Mouse (Mus musculus) left cerebral cortex, postnatal 25 days (tissue): ENCODE measurements at regions not wholly inside any gene's neighbourhood (a gene's known extent, or its start where the extent isn't known, plus 50 kb on each side); places are given as distances from the start of the nearest gene placed in this dataset.
"Not testable (repeated sequence)": the region's sequence is repeated elsewhere in the genome, so short reads cannot be mapped to it uniquely, and the experiment has no call there.

Experiments
- DNase-seq, 2 experiments: peaks; one replicate each; pipeline ENCODE4 v3.0.0; 2022; ENCODE audit warnings: low spot score in 2 of 2, mixed read lengths in 1 of 2
- intact Hi-C: fragments of 180-260 bp; cut with DNase I; formaldehyde crosslinking; loops from one replicate; pipeline ENCODE4 v1.15.1; 2025

DNA sequence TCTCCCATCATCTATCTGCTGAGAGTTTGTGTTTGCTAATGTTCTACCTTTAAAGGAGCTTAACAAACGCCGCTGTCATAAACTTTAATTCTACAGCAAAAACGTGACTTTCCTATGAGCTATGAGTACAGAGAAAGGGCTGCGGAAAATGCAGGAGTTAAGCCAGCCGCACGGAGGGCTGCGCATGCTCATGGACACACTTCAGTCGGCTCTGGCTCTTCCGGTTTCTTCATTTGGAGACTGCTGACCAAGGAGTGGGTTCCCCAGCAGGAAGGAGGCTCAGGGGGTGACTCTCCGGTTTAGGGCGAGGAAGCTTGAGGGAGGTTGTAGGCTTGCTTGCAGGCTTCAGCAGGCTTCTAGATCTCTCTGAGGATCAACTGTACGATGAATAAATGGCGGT, 59.3 kb downstream of the Sox2 start:
- no peak for DNase-seq
- intact Hi-C loops: no loop called here

DNA sequence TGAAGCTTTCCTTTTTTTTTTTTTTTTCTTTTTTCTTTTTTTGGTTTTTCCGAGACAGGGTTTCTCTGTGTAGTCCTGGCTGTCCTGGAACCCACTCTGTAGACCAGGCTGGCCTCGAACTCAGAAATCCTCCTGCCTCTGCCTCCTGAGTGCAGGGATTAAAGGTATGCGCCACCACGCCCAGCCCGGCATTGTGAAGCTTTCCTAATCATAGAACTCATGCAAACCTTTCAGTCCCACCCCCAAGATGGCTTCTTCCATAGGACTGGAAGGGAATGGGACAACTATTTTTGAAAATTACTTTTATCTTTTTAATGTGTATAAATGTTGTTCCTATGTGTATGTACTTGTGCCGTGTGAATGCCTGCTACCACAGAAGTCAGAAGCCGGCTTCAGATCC, 61.9 kb downstream of the Sox2 start:
- intact Hi-C loops, DNase-seq: not testable (repeated sequence)

DNA sequence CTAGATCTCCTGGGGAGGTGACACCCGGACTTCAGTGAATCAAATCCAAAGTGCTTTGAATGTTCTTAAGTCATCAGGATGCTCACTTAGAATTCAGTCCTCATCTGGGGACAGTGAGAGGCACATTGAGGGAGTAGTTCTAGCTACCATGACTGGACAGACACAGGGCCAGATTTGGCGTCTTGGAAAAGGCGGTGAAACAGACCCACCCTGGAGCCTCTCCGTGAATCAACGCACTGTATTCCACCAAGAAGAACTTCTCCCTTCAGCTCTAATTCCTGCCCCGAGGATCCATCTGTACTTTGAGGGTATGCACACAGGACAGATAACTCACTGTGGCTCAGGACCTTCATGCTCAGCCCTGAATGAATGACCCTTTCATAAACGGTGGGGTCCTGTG, 72.3 kb downstream of the Sox2 start:
- intact Hi-C loops: no loop called here

DNA sequence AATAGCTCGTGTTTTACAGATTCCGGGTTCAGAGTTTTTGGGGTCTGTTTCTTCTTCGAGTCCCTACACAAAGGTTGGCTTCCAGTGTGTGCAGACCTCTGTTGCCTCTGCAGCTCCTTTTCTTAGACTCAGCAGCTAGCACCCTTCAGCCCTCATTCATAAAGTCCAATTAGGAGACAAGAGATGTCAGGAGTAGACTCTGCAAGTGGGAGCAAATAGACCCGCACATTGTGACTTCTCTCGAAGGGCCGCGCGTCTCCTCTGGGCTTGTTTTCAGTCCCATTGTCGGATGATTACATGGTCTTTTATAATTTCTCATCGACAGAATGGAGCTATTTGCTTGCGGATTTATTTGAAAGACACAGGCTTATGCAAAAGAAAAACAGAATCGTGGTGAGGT, 76.8 kb downstream of the Sox2 start:
- intact Hi-C loops: no loop called here
- DNase-seq: no peak

More for the DNA sequence above, 72.3 kb downstream of the Sox2 start:
- DNase-seq: peak; percentile 6 to 30

DNA sequence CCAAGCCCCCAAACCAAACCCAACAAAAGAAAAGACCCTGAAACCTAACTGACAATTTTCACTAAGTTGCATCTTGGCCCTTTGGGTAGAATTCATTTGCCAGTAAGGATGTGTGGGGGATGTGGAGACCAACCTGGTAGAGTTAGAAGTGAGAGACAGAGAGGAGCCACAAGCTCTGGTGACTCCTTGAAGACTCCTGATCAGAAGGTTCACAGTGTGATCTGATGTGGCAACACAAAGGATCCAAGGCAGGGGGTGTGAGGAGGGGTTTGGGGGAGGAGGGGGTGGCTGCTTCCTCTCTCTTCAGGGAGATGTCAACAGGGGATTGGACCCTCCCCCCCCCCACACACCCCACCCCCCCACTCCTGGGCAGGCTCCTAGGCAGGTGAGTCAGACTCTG, 78.1 kb downstream of the Sox2 start:
- DNase-seq: no peak
- intact Hi-C loops: no loop called here

DNA sequence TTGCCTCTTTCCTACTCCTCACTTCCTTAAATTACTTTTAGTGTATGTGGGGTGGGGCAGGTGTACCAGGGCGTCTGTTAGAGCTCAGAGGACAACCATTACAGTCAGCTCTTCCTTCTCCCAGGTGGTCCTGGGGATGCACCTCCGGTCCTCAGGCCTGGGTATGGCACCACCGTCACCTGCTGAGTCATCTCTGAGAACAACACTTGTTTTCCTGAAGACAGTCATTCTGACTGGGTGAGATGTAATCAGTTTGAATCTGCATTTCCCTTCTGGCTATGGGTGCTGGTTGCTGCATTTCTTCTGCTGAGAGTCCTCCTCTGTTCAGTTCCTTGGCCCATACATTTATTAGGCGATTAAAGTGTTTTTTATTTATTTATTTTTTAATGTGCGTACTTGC, 84.8 kb downstream of the Sox2 start:
- no peak for DNase-seq
- intact Hi-C loops: no loop called here

DNA sequence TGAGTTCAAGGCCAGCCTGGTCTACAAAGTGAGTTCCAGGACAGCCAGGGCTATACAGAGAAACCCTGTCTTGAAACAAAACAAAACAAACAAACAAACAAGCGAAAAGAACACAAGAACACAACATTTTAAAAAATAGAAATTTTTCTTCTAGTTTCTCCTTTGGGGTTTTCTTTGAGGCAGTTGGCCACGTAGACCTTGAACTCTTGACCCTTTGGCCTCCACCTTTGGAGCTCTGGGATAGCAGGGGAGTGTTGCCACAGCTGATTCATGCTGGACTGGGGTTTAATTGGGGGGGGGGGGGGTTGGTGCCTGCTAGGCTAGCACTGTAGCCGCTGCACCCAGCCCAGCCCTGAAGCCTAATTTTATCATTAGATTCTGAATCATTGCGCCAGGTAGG, 87.8 kb downstream of the Sox2 start:
- intact Hi-C loops: no loop called here
- no peak for DNase-seq

DNA sequence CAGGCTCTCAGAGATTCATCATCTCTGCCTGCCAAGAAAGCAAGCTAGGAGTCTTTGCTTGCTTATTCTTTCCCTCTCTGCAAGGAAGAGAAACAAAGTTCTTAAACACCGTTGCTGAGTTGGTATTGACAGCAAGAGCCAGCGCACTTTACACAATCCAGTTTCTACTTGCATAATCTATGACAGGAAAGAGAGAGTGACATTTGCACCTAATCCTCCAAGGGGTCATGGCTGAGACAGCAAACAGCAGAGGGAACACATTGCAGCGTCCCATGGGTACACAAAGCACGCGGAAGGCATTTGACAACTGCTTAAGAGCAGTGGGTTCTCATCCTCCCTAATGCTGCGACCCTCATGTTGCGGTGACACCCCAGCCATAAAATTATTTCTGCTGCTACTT, 88.7 kb downstream of the Sox2 start:
- intact Hi-C loops: no loop called here
- no peak for DNase-seq

DNA sequence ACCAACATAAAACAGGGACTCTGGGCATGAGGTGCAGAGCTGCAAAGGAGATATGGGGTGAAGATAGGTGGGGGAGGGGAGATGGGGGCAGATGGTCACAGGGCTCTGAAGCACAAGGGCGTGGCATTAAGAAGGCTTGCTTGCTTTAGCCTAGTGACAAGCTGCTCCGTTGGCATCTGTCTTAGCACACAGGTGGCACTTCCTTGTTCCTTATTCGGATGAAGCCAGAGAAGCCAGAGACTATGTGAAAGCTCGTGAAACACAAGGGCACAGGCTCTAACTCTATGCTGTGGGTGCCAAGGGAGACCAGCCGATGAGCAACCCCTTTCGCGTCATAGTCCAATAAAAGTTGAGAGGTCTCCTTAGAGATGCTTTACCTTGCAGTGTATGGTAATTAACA, 89.5 kb downstream of the Sox2 start:
- intact Hi-C loops: no loop called here
- no peak for DNase-seq

DNA sequence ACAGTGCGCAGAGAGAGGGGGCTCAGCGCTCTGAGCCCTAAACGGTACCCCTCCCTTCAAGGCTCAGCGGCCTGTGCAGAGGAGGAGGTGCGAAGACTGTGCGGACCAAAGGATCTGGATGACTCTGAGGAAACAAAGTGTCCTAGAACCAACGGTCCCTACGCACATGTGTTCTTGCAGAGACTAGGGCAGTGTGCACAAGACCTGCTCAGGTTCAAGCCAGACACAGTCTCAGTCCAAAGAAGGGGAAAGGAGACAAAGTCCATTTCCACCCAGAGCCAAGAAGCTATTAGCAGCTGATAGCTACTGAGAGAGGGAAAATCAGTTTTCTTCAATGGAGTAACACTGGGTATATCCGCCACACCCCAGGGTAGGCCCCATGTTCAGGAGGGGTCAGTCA, 89.9 kb downstream of the Sox2 start:
- intact Hi-C loops: no loop called here
- DNase-seq: no peak

DNA sequence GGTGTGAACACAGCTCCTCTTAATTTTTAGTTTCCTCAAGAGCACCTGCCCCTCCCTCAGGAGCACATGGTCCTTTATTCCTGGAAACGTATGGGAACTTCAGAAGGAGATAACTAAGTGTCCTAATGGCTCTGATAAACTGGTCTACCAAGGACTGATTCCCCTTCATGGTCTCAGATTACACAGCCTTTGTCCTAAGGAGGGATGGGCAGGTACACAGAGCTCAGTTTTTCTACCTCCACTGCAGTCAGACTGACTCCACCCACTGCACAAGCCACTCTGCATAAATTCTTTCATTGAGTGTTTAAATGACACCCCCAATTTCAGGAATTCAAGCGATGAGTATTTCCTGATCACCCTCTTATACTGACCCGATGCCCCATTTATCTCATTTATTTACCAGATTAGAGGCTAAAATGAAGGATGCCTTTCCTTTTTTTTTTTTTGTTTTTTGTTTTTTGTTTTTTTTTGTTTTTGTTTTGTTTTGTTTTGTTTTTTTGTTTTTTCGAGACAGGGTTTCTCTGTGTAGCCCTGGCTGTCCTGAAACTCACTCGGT, 95.1 kb downstream of the Sox2 start:
- DNase-seq: no peak
- intact Hi-C loops: no loop called here

DNA sequence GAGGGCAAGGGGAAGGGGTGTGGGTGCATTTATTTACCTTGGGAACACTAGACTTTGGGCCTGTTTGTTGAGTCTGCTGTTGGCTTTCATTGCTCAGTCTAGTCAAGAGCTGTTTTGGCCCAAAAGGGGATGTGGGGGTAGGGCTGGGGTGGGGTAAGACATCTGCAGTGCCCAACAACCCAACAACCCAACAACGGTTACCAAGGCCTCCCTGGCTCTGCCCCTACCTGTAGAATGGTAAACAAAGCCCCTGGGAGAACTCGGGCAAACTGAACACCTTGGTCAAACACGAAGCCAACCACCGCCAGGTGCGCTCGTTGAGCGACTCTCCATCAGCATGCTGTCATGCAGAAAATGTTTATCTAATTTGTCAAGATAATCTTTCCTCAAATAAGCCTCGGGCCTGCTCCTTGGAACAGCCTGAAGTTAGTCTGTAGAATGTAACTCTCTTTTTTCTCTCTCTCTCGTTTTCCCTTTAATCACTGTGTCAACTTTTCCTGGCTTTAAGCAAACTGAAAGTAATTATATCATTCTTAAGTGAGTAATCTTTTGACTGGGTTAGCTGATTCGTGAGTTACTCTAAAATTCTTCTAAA, 97.4 kb downstream of the Sox2 start:
- DNase-seq: no peak
- intact Hi-C loops: no loop called here

DNA sequence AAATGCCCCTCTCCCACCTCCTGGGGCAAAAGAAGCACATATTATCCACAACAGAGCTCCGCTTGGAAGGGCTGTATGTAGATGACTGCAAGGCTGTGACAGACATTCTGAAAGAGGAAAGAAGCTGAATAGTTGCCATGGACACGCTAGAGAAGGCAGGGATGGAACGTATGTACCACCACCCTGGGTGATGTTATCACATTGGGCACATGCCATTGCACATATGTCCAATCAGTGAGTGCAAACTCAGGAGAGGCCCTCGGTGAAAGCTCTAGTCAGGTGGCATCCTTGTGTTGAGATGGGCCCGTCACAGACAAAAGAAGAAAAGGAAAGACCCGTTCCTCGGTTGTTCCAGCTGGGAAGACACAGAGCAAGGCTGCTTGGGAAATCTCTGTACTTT, 99.8 kb downstream of the Sox2 start:
- intact Hi-C loops: no loop called here
- peak in 1 of 2 experiments; percentile 11 for DNase-seq

DNA sequence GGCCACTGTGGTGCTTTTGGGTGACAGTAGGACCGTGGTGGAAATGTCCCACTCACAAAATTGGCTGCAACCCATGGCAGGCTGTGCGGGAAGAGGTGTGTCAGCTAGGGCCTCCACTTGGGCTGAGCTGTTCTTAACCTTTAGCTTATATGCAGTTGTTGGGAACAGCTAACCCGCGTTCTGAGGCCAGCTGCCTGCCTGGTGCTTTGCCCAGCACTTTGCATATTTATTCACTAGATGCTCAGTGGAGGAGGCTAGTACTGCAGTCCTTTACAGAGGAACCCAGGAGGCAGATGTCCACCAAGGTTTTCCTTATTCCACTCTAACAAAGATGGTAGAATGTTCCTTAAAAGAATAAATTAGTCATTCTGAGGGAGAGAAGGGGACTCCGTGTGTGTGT, 101.3 kb downstream of the Sox2 start:
- peak in 1 of 2 experiments; percentile 8 for DNase-seq

DNA sequence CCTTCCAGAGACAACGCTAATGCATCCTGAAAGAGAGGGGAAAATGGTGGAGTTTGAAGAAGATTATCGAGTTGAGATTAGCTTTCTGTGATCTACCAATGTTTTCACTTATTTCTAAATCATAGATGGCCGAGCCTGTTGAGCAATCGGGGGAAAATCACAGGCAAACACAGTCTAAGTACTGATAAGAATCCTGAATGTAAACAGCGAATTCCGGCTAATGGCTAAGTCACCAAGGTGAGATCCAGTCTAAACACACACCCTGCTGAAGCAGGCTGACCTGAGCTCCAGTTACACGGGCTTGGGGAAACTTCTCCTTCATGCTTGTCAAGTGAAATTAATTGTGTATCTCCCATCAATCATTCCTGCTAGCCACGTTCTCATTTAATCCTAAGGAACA, 103.4 kb downstream of the Sox2 start:
- no peak for DNase-seq
- intact Hi-C loops: no loop called here

More for the DNA sequence above, 101.3 kb downstream of the Sox2 start:
- intact Hi-C loops: no loop called here

DNA sequence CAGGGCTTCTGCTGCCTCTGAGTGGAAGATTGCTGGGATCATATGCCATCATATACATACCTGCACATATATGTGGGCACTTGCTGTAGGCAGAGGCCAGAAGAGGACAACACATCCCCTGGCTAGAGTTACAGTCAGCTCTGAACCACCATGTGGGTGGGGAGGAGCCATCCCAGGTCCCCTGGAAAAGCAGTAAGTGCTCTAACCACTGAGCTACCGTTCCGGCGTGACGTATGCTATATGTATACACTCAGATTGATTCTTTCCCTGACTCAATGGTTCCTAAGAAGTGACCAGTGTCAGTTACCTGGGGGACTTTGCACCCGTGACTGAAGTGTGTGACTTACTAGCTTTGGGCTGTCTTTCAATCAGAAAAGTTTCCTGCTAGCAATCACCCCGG, 104.6 kb downstream of the Sox2 start:
- DNase-seq: no peak
- intact Hi-C loops: no loop called here

DNA sequence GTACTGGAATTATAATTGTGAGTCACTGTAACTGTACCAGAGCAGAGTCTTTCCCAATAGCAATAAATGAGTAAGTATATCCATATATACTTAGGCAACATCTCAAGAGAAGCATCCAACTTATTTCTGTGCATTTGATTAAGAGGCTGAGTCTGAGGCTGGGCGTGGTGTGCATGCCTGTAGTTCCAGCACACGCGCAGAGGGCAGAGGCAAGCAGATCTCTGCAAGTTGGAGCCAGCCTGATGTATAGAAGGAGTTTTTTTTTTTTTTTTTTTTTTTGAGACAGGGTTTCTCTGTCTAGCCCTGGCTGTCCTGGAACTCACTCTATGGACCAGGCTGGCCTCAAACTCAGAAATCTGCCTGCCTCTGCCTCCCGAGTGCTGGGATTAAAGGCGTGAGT, 105.1 kb downstream of the Sox2 start:
- DNase-seq, intact Hi-C loops: not testable (repeated sequence)

DNA sequence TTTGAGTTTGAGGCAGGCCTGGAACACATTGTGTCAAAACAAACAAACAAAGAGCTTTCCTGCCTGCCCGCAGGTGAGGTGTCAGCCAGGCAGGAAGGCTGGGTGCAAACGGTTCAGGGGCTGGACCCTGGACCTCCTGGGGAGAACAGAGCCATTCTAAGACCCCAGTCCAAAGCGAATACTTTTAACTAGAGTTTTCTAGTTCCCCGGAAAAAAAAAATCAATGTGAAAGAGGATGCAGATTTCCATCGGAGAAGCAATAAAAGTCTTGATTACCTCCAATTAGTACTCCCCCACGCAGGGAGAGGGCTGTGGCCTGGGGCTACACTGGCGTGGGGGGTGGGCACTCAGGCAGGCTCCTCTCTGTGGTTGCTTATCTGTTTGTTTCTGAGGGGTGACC, 106.4 kb downstream of the Sox2 start:
- intact Hi-C loops: no loop called here
- no peak for DNase-seq

DNA sequence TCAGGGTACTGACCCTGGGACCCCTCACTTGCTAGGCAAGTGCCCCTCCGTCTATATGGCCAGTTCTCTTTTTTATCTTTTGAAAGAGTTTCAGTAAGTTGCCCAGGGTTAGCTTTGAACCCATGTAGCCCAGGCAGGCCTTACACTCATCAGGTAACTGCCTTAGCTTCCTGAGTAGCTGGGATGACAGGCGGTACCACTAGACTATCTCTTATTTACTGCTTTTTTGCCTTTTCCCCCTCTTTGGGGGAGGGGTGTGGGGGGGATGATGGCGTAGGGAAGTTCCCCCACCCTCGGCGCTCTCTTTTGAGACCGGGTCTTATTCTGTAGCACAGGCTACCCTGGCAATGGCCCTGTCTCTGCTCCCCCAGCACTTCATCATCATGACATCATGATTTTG, 106.9 kb downstream of the Sox2 start:
- no peak for DNase-seq
- intact Hi-C loops: no loop called here

DNA sequence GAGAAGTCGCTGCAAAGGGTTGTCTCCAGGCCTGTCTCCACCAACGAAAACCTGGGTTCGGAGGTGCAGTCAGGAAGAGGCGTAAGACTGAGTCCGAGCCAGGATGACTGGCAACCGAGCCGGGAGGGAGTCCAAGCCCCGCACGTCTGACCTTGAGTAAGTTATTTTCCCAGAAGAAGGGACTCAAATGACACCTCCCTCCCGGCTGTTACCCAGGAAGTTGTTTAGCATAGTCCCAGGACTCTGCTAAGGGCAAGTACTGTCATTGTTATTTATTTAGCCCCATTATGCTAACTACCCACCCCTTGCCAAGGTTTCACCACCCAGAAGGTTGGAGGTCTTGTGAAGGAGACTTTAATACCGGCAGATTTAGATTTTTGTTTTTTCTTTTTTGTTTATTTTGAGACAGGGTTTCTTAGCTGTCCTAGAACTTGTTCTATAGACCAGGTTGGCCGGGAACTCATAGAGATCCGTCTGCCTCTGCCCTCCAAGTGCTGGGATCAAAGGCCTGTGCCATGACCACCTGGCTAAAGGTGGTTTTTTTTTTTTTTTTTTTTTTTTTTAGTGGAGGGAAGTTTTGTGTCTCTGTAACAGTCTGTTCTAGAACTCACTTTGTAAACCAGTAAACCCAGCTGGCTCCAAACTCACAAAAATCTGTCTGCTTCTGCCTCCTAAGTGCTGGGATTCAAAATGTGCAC, 107.8 kb downstream of the Sox2 start:
- intact Hi-C loops: no loop called here
- DNase-seq: no peak

DNA sequence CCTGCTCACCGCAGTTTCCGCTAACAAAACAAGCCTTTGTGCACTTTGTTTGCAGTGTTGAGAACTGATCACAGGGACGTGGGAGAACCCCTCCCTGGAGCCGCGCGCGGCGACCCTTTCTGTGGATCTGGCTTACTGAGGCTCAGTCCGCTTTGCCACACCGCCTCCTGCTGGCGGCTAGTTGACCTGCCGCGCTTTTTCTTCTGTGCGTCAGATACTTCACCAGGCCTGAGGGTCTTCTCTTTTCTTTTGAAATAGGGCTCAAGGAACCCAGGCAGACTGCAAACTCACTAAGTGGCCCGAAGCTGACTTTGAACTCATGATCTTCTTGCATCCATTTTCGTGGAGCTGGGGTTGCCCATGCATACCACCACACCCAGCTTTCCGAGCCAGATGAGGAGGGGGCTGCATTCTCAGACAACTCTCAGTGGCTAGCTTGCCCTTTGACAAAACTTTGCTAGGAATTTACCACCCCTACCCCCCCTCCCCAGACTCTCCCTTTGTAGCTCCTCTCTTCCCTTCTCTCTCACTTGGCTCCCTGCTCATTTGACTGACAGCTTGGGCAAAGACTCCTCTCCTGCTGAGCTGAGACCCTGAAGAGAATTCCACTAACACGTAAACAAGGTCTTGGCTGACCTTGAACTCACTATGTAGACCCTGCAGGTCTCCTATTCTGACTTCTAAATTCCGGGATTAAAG, 109.9 kb downstream of the Sox2 start:
- DNase-seq: no peak
- intact Hi-C loops: no loop called here
